In the genomic region with DNA sequence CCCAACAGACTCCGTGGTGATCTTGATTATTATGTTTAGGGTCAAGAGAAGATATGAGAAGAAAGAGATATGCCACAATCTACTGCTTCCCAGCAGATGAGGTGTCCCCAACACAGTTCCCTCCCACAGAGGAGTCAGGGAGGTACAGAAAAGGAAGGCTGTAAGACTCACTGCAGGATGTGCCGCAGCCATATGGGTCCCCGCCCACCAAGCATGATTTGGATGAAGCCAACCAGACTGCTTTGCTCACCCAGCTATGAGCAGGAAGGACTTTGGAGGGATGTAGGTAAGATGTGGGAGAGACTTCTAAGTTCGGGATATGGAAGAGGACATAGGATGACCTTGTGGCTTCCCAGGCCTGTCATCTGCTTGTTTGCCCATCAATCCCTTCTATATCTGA, we compare ENCODE assay signal across 12 mouse cellular contexts. TPM values are rescaled to one million over a fixed set of nuclear protein-coding genes. Genes with fewer than 3 reads are reported as not detected.
DNase-seq lines count a peak whose midpoint lies in the region.
"Had no signal": no experiment of that assay in that cellular context is flagged by ENCODE, and none has a peak within 500 bp of the region (broad histone marks: within the 10 kb centered on the region; RNA-seq: fewer than 3 reads in every experiment).

No protein-coding gene starts in this region.

- peak; percentile 48 to 56 for DNase-seq in cerebellum, postnatal 25 days
- no peak for DNase-seq in cerebellum, postnatal 10 days
- peak; percentile 72 to 85 for DNase-seq in layer of hippocampus, adult 18-20 months (ENCODE audit: low spot score in 2 of 2)
- no peak for DNase-seq in layer of hippocampus, adult 9-10 months (ENCODE audit: low spot score)
- DNase-seq in right cerebral cortex, adult 18-20 months: peak; percentile 92
- DNase-seq in right cerebral cortex, postnatal 14 days: no peak
- DNase-seq in telencephalon, adult 2 months (ENCODE audit: low read depth, low spot score): peak; percentile 84
- no peak for DNase-seq in adrenal gland, adult (ENCODE audit: inconsistent age in 2 of 2, low spot score in 1 of 2)
- DNase-seq: adrenal gland, postnatal 10 days; cerebellum, adult 11-12 months; embryo, embryonic 11 days; forebrain, postnatal 0 days had no signal

RNA-seq across cellular contexts. Expression of gene Sh3bp5, which starts 25.1 kb away (rescaled TPM):
- 100 to 1,000 TPM; 158 to 165 TPM for total RNA-seq in layer of hippocampus, adult 18-20 months (2021)

Comparison
In these comparisons a context has a peak if more than half of its experiments do, and no peak if none do; other contexts are left out.
1. DNase-seq: peak in cerebellum, postnatal 25 days (2 of 2), layer of hippocampus, adult 18-20 months (2 of 2), right cerebral cortex, adult 18-20 months (single experiment) and telencephalon, adult 2 months (single experiment); none in cerebellum, postnatal 10 days (0 of 2), layer of hippocampus, adult 9-10 months (single experiment), right cerebral cortex, postnatal 14 days (single experiment) and adrenal gland, adult (0 of 2).